Mouse (Mus musculus) liver, adult 2 months (tissue): ENCODE results near the gene Psmd5. TPM values are rescaled to one million over a fixed set of nuclear protein-coding genes. Genes with fewer than 3 reads are reported as not detected.

Experiments used
- DNase-seq: peaks from one replicate; pipeline ENCODE4 v3.0.0-alpha.2; 2011; ENCODE audit warnings: low read depth, low spot score; ENCODE audit errors: extremely low read depth
- H3K27ac ChIP-seq: fragments of 200-500 bp; replicated peaks from 2 replicates; pipeline ENCODE4 v1.5.1; 2012; ENCODE audit warnings: low read depth, mild to moderate bottlenecking, control low read depth, inconsistent platforms, low read length; ENCODE audit not compliant: insufficient read depth
- H3K27me3 ChIP-seq: fragments of 200-500 bp; 2 replicates; pipeline ENCODE4 v1.6.1; 2012; ENCODE audit warnings: mild to moderate bottlenecking, moderate library complexity, low read length, inconsistent platforms; ENCODE audit not compliant: control insufficient read depth, insufficient read depth
- H3K36me3 ChIP-seq: fragments of 200-500 bp; 2 replicates; pipeline ENCODE4 v1.6.1; 2012; ENCODE audit warnings: low read length, inconsistent platforms; ENCODE audit not compliant: control insufficient read depth, insufficient read depth
- H3K4me1 ChIP-seq: fragments of 200-500 bp; 2 replicates; pipeline ENCODE4 v1.6.1; 2011; ENCODE audit warnings: low read length; ENCODE audit not compliant: control insufficient read depth, insufficient read depth
- H3K4me3 ChIP-seq: fragments of 200-500 bp; 2 replicates; pipeline ENCODE4 v1.5.1; 2011; ENCODE audit warnings: low read depth, mild to moderate bottlenecking, control low read depth, low read length, moderate library complexity; ENCODE audit not compliant: insufficient read depth
- H3K79me2 ChIP-seq: fragments of 200-500 bp; 2 replicates; pipeline ENCODE4 v1.6.1; 2012; ENCODE audit warnings: inconsistent platforms, mild to moderate bottlenecking, low read length, moderate library complexity; ENCODE audit not compliant: control insufficient read depth, insufficient read depth
- H3K9ac ChIP-seq: fragments of 200-500 bp; 2 replicates; pipeline ENCODE4 v1.6.1; 2012; ENCODE audit warnings: low read depth, mild to moderate bottlenecking, control low read depth, inconsistent platforms, low read length
- CTCF ChIP-seq: fragments of 200-500 bp; IDR thresholded peaks from 2 replicates; pipeline ENCODE4 v1.5.1; 2011; ENCODE audit warnings: low read depth, low read length, control low read depth
- POLR2A ChIP-seq: fragments of 200-500 bp; IDR thresholded peaks from 2 replicates; pipeline ENCODE4 v1.6.1; 2011; ENCODE audit warnings: low read length, control low read depth; ENCODE audit not compliant: insufficient read depth; ENCODE audit errors: extremely low read depth
- WGBS: fragments of 180-500 bp; shearing (Covaris S2); methylation state at CpG from one replicate; pipeline ENCODE4 v1.1.7; 2018; 5-methylcytosine and 5-hydroxymethylcytosine counted together
- polyA plus RNA-seq: library from polyadenylated mRNA; depleted of rRNA; stranded (reverse); fragments of >200 nt; gene quantifications from 2 replicates; pipeline ENCODE4 v1.2.3, GENCODE M21; 2012; rRNA removed
- total RNA-seq: library from RNA; depleted of rRNA; stranded (reverse); fragments of >200 nt; gene quantifications from 2 replicates; pipeline ENCODE4 v1.2.3, GENCODE M21; 2014; rRNA removed

Gene Psmd5
- total RNA-seq, result 31.1 and 32.7 TPM in 2 replicates
- 15.1 and 18.1 TPM in 2 replicates for polyA plus RNA-seq

DNA sequence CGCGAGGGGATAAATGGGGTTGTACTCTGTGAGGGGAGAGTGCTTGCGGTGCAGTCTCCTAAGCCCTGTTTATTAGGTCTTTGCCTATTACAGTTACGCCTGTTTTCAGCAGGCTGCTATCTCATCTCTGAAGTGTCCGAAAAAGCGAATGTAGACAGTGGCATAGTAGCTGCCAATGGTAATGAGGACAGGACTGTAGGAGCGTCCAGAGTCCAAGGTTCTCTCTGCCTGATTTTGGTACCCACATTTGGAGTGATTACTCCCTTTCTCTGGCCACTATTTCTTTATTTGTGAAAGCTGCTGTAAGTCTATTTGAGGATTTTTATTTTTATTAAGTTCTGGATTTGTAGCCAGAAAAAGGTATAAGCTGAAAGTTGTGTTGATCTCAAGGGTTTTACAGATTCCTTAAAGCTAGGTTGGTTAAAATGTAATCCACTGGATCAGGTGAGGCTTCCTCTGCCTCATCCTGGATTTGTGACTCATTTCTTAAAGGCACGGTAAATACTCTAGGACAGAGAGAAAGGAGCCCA lies at the start of gene Psmd5:
Gene Psmd5 (minus strand): TSS at position 153 of the 530 bp plus-strand sequence.
- H3K27ac ChIP-seq, result peak within 1 kb of the TSS; percentile 99
- peak within 1 kb of the TSS; percentile 86 for H3K9ac ChIP-seq
- no peak for TF ChIP-seq CTCF
- TF ChIP-seq POLR2A, result no peak
- no peaks in the 10 kb centered on the region for H3K36me3 ChIP-seq
- WGBS, result 9% methylated on average over 8 of the region's 8 CpGs
- peak within 1 kb of the TSS; percentile 85 for H3K4me3 ChIP-seq
- H3K79me2 ChIP-seq, result peaks cover 27% of the 10 kb centered on the region
- peaks cover 6% of the 10 kb centered on the region for H3K4me1 ChIP-seq
- peak; percentile 90 for DNase-seq
- H3K27me3 ChIP-seq, result no peaks in the 10 kb centered on the region

- H3K79me2 ChIP-seq, result no peaks in the 10 kb centered on the region
- H3K4me3 ChIP-seq, result no peak overlapping the region
- WGBS, result 13% methylated on average over 2 of the region's 2 CpGs
- TF ChIP-seq POLR2A (no peak), CTCF (no peak)
- H3K27ac ChIP-seq, result no peak overlapping the region
- DNase-seq, result no peak
- H3K4me1 ChIP-seq, result no peaks in the 10 kb centered on the region
- no peak overlapping the region for H3K9ac ChIP-seq
- H3K27me3 ChIP-seq, result no peaks in the 10 kb centered on the region
- H3K36me3 ChIP-seq, result no peaks in the 10 kb centered on the region
Measured at GRCm38 (mm10) chr2:34922729-34923128, 48.0 kb upstream of the Psmd5 start.

GRCm38 (mm10) chr2:34920144-34920543 lies 45.4 kb upstream of the Psmd5 start:
- 61% methylated on average over 2 of the region's 2 CpGs for WGBS
- DNase-seq, result no peak

DNA sequence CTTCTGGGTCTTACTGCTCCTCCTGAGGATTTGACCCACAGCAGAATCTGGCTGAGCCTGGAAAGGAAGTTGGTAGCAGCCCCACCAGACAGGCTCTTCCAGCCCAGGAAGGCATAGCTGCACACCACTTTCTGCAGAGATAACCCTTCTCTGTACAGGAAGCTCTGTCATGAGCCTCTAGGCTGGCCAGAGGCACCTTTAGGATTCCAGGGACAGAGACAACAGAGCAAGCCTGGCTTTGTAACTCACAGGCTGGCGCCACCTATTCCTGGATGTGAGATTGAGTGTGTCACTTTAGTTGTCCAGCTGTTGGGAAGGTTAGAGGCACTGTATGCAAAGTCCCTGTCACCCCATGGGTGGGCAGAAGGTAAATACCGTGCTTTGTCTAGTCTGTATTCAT lies 40.3 kb upstream of the Psmd5 start:
- Histone ChIP-seq H3K27me3 (no peaks in the 10 kb centered on the region), H3K79me2 (no peaks in the 10 kb centered on the region), H3K4me1 (peaks cover 2% of the 10 kb centered on the region; the same call in 1 of the 2 replicates), H3K27ac (no peak overlapping the region), H3K4me3 (no peak overlapping the region), H3K9ac (no peak overlapping the region), H3K36me3 (no peaks in the 10 kb centered on the region)
- no peak for DNase-seq
- no peak for TF ChIP-seq CTCF
- no peak for TF ChIP-seq POLR2A
- 76% methylated on average over 2 of the region's 2 CpGs for WGBS

More at GRCm38 (mm10) chr2:34920144-34920543, 45.4 kb upstream of the Psmd5 start:
- TF ChIP-seq CTCF, result no peak
- H3K79me2 ChIP-seq, result no peaks in the 10 kb centered on the region
- no peak overlapping the region for H3K27ac ChIP-seq
- H3K36me3 ChIP-seq, result no peaks in the 10 kb centered on the region
- no peaks in the 10 kb centered on the region for H3K4me1 ChIP-seq
- H3K4me3 ChIP-seq, result no peak overlapping the region
- no peaks in the 10 kb centered on the region for H3K27me3 ChIP-seq
- no peak overlapping the region for H3K9ac ChIP-seq

DNA sequence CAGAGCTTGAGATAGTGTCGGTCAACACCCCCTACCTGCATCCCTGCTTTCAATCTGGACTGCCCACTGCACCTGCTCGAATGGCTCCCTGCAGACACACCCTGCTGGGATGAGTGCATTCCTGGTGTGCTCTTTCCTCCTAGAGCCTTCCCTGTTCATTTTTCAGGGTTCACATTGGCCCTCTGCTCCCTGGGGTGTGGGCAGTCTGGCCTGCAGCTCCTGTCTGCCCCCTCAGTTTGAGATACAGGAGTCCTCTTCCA lies 40.0 kb upstream of the Psmd5 start:
- WGBS, result 48% methylated on average over 2 of the region's 2 CpGs
- Histone ChIP-seq H3K9ac (no peak overlapping the region), H3K4me3 (no peak overlapping the region), H3K79me2 (no peaks in the 10 kb centered on the region), H3K36me3 (no peaks in the 10 kb centered on the region), H3K4me1 (peaks cover 2% of the 10 kb centered on the region; the same call in 1 of the 2 replicates), H3K27ac (no peak overlapping the region), H3K27me3 (no peaks in the 10 kb centered on the region)
- DNase-seq, result no peak
- TF ChIP-seq POLR2A (no peak), CTCF (no peak)

DNA sequence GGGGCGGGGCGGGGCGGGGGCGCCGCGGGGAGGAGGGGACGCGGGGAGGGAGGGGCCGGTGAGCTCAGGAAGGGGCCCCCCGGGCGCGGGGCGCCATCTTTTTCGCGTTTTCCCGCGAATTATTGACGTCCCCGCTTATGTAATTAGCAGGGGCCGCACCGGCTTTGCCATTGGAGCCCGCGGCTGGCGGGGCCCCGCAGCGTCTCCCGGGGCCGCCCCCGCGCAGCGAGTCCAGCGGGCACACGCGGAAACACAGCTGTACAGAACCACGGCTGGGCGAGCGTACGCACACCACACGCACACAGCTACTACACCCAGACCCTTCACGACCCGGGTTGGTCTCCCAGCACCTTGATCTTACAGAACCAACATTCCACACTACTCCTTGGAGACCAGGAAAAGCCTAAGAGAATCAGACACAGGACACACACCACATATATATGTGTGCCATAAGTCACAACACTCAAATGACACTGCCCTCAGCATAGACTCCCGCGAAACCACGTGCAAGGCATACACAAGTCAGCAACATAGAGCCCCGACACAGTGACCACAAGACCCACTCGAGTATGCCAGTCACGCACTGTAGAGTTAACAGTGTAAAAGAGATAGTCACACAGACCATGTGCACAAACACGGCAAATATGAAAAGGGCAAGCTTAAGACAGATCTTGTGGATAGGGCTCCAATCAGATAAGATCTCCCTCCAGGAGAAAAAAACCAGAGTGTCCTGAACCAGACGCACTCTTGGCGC lies 39.5 kb upstream of the Psmd5 start:
- WGBS, result 8% methylated on average over 41 of the region's 50 CpGs
- Histone ChIP-seq H3K27me3 (no peaks in the 10 kb centered on the region), H3K4me3 (peak overlapping the region; percentile 54), H3K36me3 (no peaks in the 10 kb centered on the region), H3K4me1 (peaks cover 2% of the 10 kb centered on the region; the same call in 1 of the 2 replicates), H3K9ac (peak overlapping the region; percentile 62), H3K27ac (no peak overlapping the region), H3K79me2 (no peaks in the 10 kb centered on the region)
- no peak for DNase-seq
- TF ChIP-seq POLR2A (no peak), CTCF (no peak)
